12 mouse cellular contexts compared by ENCODE assay signal in the genomic region with DNA sequence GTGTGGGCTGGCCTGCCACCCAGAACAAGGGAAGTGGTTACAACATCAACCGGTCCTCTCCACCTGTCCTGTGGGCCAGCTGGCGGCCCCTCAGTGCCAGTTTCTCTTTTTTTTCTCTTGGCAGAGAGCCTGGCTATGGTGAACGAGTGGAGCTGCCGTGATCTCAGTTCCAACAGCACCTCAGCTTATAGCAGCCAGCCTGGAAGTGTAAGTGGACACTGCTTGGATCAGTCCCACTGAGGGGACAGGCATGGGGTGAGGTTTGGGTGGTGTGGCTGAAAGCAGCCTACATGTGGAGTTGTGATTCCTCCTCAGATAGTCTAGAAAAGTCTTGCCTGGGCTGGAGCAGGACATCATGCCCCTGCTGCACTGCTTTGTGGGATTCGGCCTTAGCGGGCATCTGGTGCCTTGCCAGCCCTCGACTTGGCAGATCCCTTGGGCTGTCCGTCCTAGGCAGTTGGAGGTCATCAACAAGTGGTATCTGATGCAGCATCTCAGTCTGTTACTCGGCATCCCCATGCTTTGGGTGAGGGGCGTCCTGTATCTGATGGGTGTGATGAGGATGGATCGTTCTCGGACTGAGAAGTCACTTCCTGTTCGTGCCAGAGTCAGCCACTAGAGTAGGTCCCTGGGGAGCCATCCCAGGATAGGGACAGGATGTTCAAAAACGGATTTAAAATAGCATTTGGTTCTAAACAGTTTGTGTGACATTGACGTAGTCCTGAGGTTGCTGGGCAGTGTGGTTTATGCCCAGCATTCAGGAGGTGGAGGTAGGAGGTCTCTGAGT. TPM values are rescaled to one million over a fixed set of nuclear protein-coding genes. Genes with fewer than 3 reads are reported as not detected.
A peak's percentile ranks its signal among the peaks of the same experiment; 100 is the strongest.
DNase-seq lines count a peak whose midpoint lies in the region; ATAC-seq and TF ChIP-seq lines count a peak whose summit lies in the region.
"Had no signal": no experiment of that assay in that cellular context is flagged by ENCODE, and none has a peak within 500 bp of the region (broad histone marks: within the 10 kb centered on the region; RNA-seq: fewer than 3 reads in every experiment).

No protein-coding gene starts in this region.

- no peak overlapping the region for H3K4me2 ChIP-seq in liver, postnatal 0 days (ENCODE audit: low read depth, low read length)
- H3K4me2 ChIP-seq: embryonic facial prominence, embryonic 13.5 days; heart, embryonic 15.5 days; neural tube, embryonic 12.5 days had no signal

- no peak for TF ChIP-seq EP300 in liver, postnatal 0 days (IDR thresholded peaks at IDR 0.05; ENCODE audit: low read depth)

- H3K36me3 ChIP-seq in liver, postnatal 0 days (replicated peaks; ENCODE audit: insufficient read depth, low read length), result peaks cover 64% of the 10 kb centered on the region

- TF ChIP-seq CTCF in left cerebral cortex, adult 2 months (IDR thresholded peaks at IDR 0.05), result no peak
- TF ChIP-seq CTCF in liver, postnatal 0 days (IDR thresholded peaks at IDR 0.05; ENCODE audit: low read depth), result no peak

- no peak overlapping the region for H3K4me3 ChIP-seq in left cerebral cortex, adult 2 months
- no peak overlapping the region for H3K4me3 ChIP-seq in liver, postnatal 0 days (ENCODE audit: low read depth, low read length)
- H3K4me3 ChIP-seq: embryonic facial prominence, embryonic 13.5 days; heart, embryonic 15.5 days; neural tube, embryonic 12.5 days had no signal

- ATAC-seq in megakaryocyte progenitor cell, adult 5-6 weeks (replicated peaks; ENCODE audit: poor library complexity), result peak; percentile 61
- no peak for ATAC-seq in liver, postnatal 0 days

- peak; percentile 26 to 55 for DNase-seq in adrenal gland, adult (ENCODE audit: inconsistent age in 2 of 2, low spot score in 1 of 2)
- DNase-seq in adrenal gland, adult 18-20 months (ENCODE audit: low spot score in 2 of 2), result no peak
- DNase-seq in left cerebral cortex, adult 2 months (ENCODE audit: extremely low spot score in 1 of 2, low spot score in 2 of 2), result no peak
- DNase-seq in left cerebral cortex, adult 8-10 months (ENCODE audit: low spot score in 2 of 2), result no peak
- peak; percentile 35 to 55 for DNase-seq in heart, adult 9 months (ENCODE audit: low spot score in 2 of 2)
- no peak for DNase-seq in liver, postnatal 0 days
- DNase-seq in spleen, postnatal 36 days (ENCODE audit: low spot score in 2 of 2), result no peak

- H3K9ac ChIP-seq in liver, postnatal 0 days (replicated peaks), result no peak overlapping the region
- H3K9ac ChIP-seq: embryonic facial prominence, embryonic 13.5 days; heart, embryonic 15.5 days; neural tube, embryonic 12.5 days had no signal

- WGBS in liver, postnatal 0 days (ENCODE audit: insufficient replicate concordance), result 67% methylated on average over 15 of the region's 15 CpGs

- H3K27ac ChIP-seq in left cerebral cortex, adult 2 months, result peak overlapping the region; percentile 28; the same call in 1 of the 2 replicates
- H3K27ac ChIP-seq in liver, postnatal 0 days (ENCODE audit: low read depth), result no peak overlapping the region
- H3K27ac ChIP-seq: embryonic facial prominence, embryonic 13.5 days; heart, embryonic 15.5 days; macrophage; neural tube, embryonic 12.5 days had no signal

- no peaks in the 10 kb centered on the region for H3K27me3 ChIP-seq in liver, postnatal 0 days (ENCODE audit: insufficient read depth, low read length)
- H3K27me3 ChIP-seq: embryonic facial prominence, embryonic 13.5 days; heart, embryonic 15.5 days; neural tube, embryonic 12.5 days had no signal

- intact Hi-C loops in left cerebral cortex, adult 2 months (cut with DNase I), result no loop called here

- H3K4me1 ChIP-seq in liver, postnatal 0 days (ENCODE audit: insufficient read depth), result no peaks in the 10 kb centered on the region
- H3K4me1 ChIP-seq: embryonic facial prominence, embryonic 13.5 days; heart, embryonic 15.5 days; neural tube, embryonic 12.5 days had no signal

- H3K9me3 ChIP-seq in liver, postnatal 0 days (ENCODE audit: low read length), result no peaks in the 10 kb centered on the region
- H3K9me3 ChIP-seq: embryonic facial prominence, embryonic 13.5 days; heart, embryonic 15.5 days; neural tube, embryonic 12.5 days had no signal

RNA-seq across cellular contexts. Expression of gene Unkl, which starts 22.7 kb away (rescaled TPM):
- 10 to 100 TPM; 15.4 to 16.2 TPM for total RNA-seq in adrenal gland, adult 18-20 months (2021)
- total RNA-seq in left cerebral cortex, adult 2 months (2021), result 10 to 100 TPM; 39.0 to 40.7 TPM
- total RNA-seq in left cerebral cortex, adult 8-10 months (2022), result 10 to 100 TPM; 37.0 to 40.0 (median 37.8) TPM
- total RNA-seq in megakaryocyte progenitor cell, adult 5-6 weeks (2015), result 6.1 and 6.2 TPM in 2 replicates
- total RNA-seq in megakaryocyte progenitor cell, adult 5-6 weeks (2017), result 7.7 and 8.2 TPM in 2 replicates
- polyA plus RNA-seq in liver, postnatal 0 days (2015; fragmentation: Nextera tagmentation; extraction: Ambion mirVana), result 2.3 and 3.4 TPM in 2 replicates

RNA-seq across cellular contexts. Expression of gene BC003965, which starts 26.5 kb away (rescaled TPM):
- 10 to 100 TPM; 18.5 to 20.0 TPM for total RNA-seq in adrenal gland, adult 18-20 months (2021)
- total RNA-seq in left cerebral cortex, adult 2 months (2021), result 10 to 100 TPM; 20.2 to 20.8 TPM
- 10 to 100 TPM; 17.7 to 19.9 (median 19.6) TPM for total RNA-seq in left cerebral cortex, adult 8-10 months (2022)
- 16.6 and 20.3 TPM in 2 replicates for total RNA-seq in megakaryocyte progenitor cell, adult 5-6 weeks (2015)
- 7.0 and 11.5 TPM in 2 replicates for total RNA-seq in megakaryocyte progenitor cell, adult 5-6 weeks (2017)
- 15.6 and 15.8 TPM in 2 replicates for polyA plus RNA-seq in liver, postnatal 0 days (2015; fragmentation: Nextera tagmentation; extraction: Ambion mirVana)

RNA-seq across cellular contexts. Expression of gene Gnptg, which starts 29.1 kb away (rescaled TPM):
- total RNA-seq in adrenal gland, adult 18-20 months (2021), result 10 to 100 TPM; 42.4 to 46.5 TPM
- total RNA-seq in left cerebral cortex, adult 2 months (2021), result 10 to 100 TPM; 78.1 to 81.4 TPM
- total RNA-seq in left cerebral cortex, adult 8-10 months (2022), result 10 to 100 TPM; 73.0 to 83.6 (median 76.1) TPM
- 24.3 and 24.4 TPM in 2 replicates for total RNA-seq in megakaryocyte progenitor cell, adult 5-6 weeks (2015)
- 17.2 and 20.8 TPM in 2 replicates for total RNA-seq in megakaryocyte progenitor cell, adult 5-6 weeks (2017)
- 21.2 and 22.8 TPM in 2 replicates for polyA plus RNA-seq in liver, postnatal 0 days (2015; fragmentation: Nextera tagmentation; extraction: Ambion mirVana)

RNA-seq across cellular contexts. Expression of gene Tsr3, which starts 29.1 kb away (rescaled TPM):
- 10 to 100 TPM; 20.3 to 22.6 TPM for total RNA-seq in adrenal gland, adult 18-20 months (2021)
- 10 to 100 TPM; 24.6 to 25.9 TPM for total RNA-seq in left cerebral cortex, adult 2 months (2021)
- 10 to 100 TPM; 18.4 to 26.5 (median 24.7) TPM for total RNA-seq in left cerebral cortex, adult 8-10 months (2022)
- 14.9 and 15.2 TPM in 2 replicates for total RNA-seq in megakaryocyte progenitor cell, adult 5-6 weeks (2015)
- 28.1 and 30.7 TPM in 2 replicates for total RNA-seq in megakaryocyte progenitor cell, adult 5-6 weeks (2017)
- 19.1 and 19.7 TPM in 2 replicates for polyA plus RNA-seq in liver, postnatal 0 days (2015; fragmentation: Nextera tagmentation; extraction: Ambion mirVana)

RNA-seq across cellular contexts. Expression of gene Gm38655, which starts 35.6 kb away (rescaled TPM):
- not detected for total RNA-seq in adrenal gland, adult 18-20 months (2021)
- not detected for total RNA-seq in left cerebral cortex, adult 2 months (2021)
- total RNA-seq in left cerebral cortex, adult 8-10 months (2022), result under 1 TPM in 1 of 4 experiments, not detected in 3; 0.42 TPM
- total RNA-seq in megakaryocyte progenitor cell, adult 5-6 weeks (2015), result not detected in 2 replicates
- not detected in 2 replicates for total RNA-seq in megakaryocyte progenitor cell, adult 5-6 weeks (2017)
- not detected in 2 replicates for polyA plus RNA-seq in liver, postnatal 0 days (2015; fragmentation: Nextera tagmentation; extraction: Ambion mirVana)
- polyA plus RNA-seq: macrophage; neural tube, embryonic 12.5 days had no signal

Comparison
In these comparisons a context has a peak if more than half of its experiments do, and no peak if none do; other contexts are left out.
1. DNase-seq: peak in adrenal gland, adult (2 of 2) and heart, adult 9 months (2 of 2); none in adrenal gland, adult 18-20 months (0 of 2), left cerebral cortex, adult 2 months (0 of 2), left cerebral cortex, adult 8-10 months (0 of 2), liver, postnatal 0 days (single experiment) and spleen, postnatal 36 days (0 of 2).